Mouse (Mus musculus) stomach, embryonic 15.5 days (tissue): ENCODE measurements around the gene Ints12. TPM values are rescaled to one million over a fixed set of nuclear protein-coding genes. Genes with fewer than 3 reads are reported as not detected.

Experiments used
- ATAC-seq: fragments of 200-750 bp; cut with Nextera tagmentation; 2 replicates; pipeline ENCODE4 v1.8.0; 2017; ENCODE audit warnings: low read depth, moderate number of reproducible peaks, moderate TSS enrichment; ENCODE audit not compliant: insufficient read depth, low FRiP score
- H3K27ac ChIP-seq: fragments of 300-500 bp; sonication (generic); 2 replicates; pipeline ENCODE4 v1.5.1; 2015; ENCODE audit warnings: mild to moderate bottlenecking, inconsistent platforms
- H3K27me3 ChIP-seq: fragments of 300-500 bp; sonication (generic); replicated peaks from 2 replicates; pipeline ENCODE4 v1.6.1; 2015; ENCODE audit warnings: inconsistent platforms
- H3K36me3 ChIP-seq: fragments of 300-500 bp; sonication (generic); 2 replicates; pipeline ENCODE4 v1.6.1; 2015; ENCODE audit warnings: inconsistent platforms
- H3K4me1 ChIP-seq: fragments of 300-500 bp; sonication (generic); 2 replicates; pipeline ENCODE4 v1.6.1; 2015; ENCODE audit warnings: inconsistent platforms
- H3K4me2 ChIP-seq: fragments of 300-500 bp; sonication (generic); 2 replicates; pipeline ENCODE4 v1.6.1; 2015; ENCODE audit warnings: mild to moderate bottlenecking, inconsistent platforms
- H3K4me3 ChIP-seq: fragments of 300-500 bp; sonication (generic); replicated peaks from 2 replicates; pipeline ENCODE4 v1.5.1; 2015; ENCODE audit warnings: inconsistent platforms
- H3K9ac ChIP-seq: fragments of 300-500 bp; sonication (generic); 2 replicates; pipeline ENCODE4 v1.6.1; 2015; ENCODE audit warnings: inconsistent platforms
- H3K9me3 ChIP-seq: fragments of 300-500 bp; sonication (generic); 2 replicates; pipeline ENCODE4 v1.6.1; 2016; ENCODE audit warnings: inconsistent platforms
- WGBS: fragments of 180-500 bp; shearing (Covaris S2); methylation state at CpG from one replicate; pipeline ENCODE4 v1.1.7; 2015; 5-methylcytosine and 5-hydroxymethylcytosine counted together
- polyA plus RNA-seq: library from polyadenylated mRNA; unstranded; fragments of >200 nt; fragmentation: Nextera tagmentation; extraction: Ambion mirVana; gene quantifications from 2 replicates; pipeline ENCODE4 v1.2.1, GENCODE M21; 2015

Ints12 gene
- 20.9 and 24.4 TPM in 2 replicates for polyA plus RNA-seq

- peak within 1 kb of the TSS; percentile 92 for H3K9ac ChIP-seq
- H3K4me2 ChIP-seq = peak within 1 kb of the TSS; percentile 59
- WGBS = under 1% methylated on average over 53 of the region's 53 CpGs
- peak; percentile 97 for ATAC-seq
- no peaks in the 10 kb centered on the region for H3K27me3 ChIP-seq
- peaks cover 3% of the 10 kb centered on the region; the same call in 1 of the 2 replicates for H3K4me1 ChIP-seq
- peak within 1 kb of the TSS; percentile 98 for H3K27ac ChIP-seq
- H3K9me3 ChIP-seq = no peaks in the 10 kb centered on the region
- H3K4me3 ChIP-seq = peak within 1 kb of the TSS; percentile 90
- no peaks in the 10 kb centered on the region for H3K36me3 ChIP-seq
Observed at GRCm38 (mm10) chr3:133091664-133092273, at the start of gene Ints12, which contains the start of gene Gstcd. Ints12 (plus strand) TSS chr3:133091840. Gstcd (minus strand) TSS chr3:133092033.

DNA sequence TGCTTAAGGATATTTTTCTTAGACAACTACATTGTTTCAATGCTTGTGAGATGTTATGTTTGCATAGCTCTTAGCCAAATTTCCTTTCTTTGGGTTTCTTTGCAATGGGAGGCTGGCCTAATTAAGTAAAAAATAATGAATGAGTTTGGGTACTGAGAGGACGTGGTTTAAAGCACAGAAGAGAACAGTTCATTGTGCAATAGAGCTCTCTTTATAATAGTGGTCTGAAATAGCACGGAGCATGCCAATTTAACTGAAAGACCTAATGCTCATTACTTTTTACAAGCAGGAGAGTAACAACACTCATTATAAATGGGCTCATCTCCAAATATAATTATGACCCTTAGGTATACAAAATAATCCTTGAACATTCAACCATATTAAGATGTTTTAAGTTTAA is 39.6 kb upstream of the Ints12 start:
- 83% methylated on average over 2 of the region's 2 CpGs for WGBS

DNA sequence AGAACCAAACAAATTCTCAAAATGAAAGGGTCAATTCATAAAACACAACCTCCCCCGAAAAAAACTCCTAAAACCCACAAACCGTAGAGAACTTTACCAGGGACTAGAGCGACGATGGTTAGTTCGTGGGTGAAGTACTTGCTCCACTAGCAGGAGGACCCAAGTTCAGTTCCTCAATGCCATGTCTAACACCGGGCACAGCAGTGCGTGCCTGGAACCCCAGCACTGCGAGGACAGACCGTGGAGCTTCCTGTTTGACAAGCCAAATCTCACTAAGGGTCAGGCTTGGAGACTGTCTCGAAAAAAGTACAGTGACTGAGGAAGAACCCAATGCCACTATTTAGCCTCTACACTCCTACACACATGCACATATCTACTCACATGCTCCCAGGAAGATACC is 16.1 kb upstream of the Ints12 start:
- no peak for ATAC-seq
- Histone ChIP-seq H3K9me3 (no peaks in the 10 kb centered on the region), H3K27ac (no peak overlapping the region), H3K27me3 (no peaks in the 10 kb centered on the region), H3K4me1 (no peaks in the 10 kb centered on the region), H3K36me3 (peaks cover 4% of the 10 kb centered on the region; the same call in 1 of the 2 replicates), H3K4me2 (no peak overlapping the region), H3K9ac (no peak overlapping the region), H3K4me3 (no peak overlapping the region)
- 85% methylated on average over 10 of the region's 10 CpGs for WGBS

More for the DNA sequence above, 39.6 kb upstream of the Ints12 start:
- Histone ChIP-seq H3K27ac (no peak overlapping the region), H3K9ac (no peak overlapping the region), H3K27me3 (no peaks in the 10 kb centered on the region), H3K9me3 (no peaks in the 10 kb centered on the region), H3K4me3 (no peak overlapping the region), H3K36me3 (no peaks in the 10 kb centered on the region), H3K4me1 (no peaks in the 10 kb centered on the region), H3K4me2 (no peak overlapping the region)
- ATAC-seq = no peak

DNA sequence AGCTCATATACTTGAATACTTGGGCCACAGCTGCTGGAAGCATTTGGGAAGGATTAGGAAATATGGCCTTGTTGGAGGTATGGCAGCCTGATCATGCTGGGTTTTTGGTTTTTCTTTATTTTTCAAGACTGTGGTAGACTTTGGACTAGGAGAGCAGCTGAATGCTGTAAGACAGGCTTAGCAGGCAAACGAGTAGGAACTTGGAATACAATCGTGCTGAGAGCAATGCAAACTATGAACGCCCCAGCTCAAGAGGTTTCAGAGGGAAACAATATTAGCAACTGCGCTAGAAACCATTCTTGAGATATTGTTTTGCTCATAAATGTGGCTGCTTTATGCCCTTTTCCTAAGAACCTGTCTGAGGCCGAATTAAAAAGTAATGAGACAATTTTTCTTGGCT is 8.9 kb upstream of the Ints12 start:
- no peak overlapping the region for H3K27ac ChIP-seq
- no peak overlapping the region for H3K4me3 ChIP-seq
- ATAC-seq = no peak
- peaks cover 21% of the 10 kb centered on the region; the same call in 1 of the 2 replicates for H3K36me3 ChIP-seq
- no peak overlapping the region for H3K9ac ChIP-seq
- no peaks in the 10 kb centered on the region for H3K27me3 ChIP-seq
- WGBS = 93% methylated on average over 5 of the region's 5 CpGs
- no peak overlapping the region for H3K4me2 ChIP-seq
- H3K4me1 ChIP-seq = no peaks in the 10 kb centered on the region
- no peaks in the 10 kb centered on the region for H3K9me3 ChIP-seq

DNA sequence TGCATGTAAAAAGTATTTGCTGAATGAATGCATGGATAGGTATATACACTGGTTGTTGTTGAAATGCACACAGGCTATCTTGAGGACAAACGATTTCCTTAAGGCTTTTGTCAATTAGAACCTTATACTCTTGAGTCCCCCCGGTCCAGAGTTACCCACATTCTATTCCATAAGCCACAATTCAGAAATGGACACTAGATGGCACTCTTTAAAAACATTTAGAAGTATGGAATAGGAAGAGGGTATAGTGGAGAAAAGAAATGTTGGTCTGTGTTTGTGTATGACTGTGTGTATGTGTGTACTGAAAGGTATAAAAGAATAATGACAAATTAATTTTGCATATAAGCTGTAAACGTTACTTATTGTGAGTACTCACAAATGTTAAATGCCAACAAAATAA is 5.8 kb upstream of the Ints12 start:
- ATAC-seq = 0 out of 2 replicates have a peak, but pooled peaks have one; percentile 47
- no peak overlapping the region for H3K27ac ChIP-seq
- no peaks in the 10 kb centered on the region for H3K9me3 ChIP-seq
- peaks cover 17% of the 10 kb centered on the region; the same call in 1 of the 2 replicates for H3K36me3 ChIP-seq
- no peaks in the 10 kb centered on the region for H3K4me1 ChIP-seq
- no peak overlapping the region for H3K4me3 ChIP-seq
- H3K4me2 ChIP-seq = no peak overlapping the region
- no peak overlapping the region for H3K9ac ChIP-seq
- WGBS = 54% methylated on average over 3 of the region's 3 CpGs
- H3K27me3 ChIP-seq = no peaks in the 10 kb centered on the region

DNA sequence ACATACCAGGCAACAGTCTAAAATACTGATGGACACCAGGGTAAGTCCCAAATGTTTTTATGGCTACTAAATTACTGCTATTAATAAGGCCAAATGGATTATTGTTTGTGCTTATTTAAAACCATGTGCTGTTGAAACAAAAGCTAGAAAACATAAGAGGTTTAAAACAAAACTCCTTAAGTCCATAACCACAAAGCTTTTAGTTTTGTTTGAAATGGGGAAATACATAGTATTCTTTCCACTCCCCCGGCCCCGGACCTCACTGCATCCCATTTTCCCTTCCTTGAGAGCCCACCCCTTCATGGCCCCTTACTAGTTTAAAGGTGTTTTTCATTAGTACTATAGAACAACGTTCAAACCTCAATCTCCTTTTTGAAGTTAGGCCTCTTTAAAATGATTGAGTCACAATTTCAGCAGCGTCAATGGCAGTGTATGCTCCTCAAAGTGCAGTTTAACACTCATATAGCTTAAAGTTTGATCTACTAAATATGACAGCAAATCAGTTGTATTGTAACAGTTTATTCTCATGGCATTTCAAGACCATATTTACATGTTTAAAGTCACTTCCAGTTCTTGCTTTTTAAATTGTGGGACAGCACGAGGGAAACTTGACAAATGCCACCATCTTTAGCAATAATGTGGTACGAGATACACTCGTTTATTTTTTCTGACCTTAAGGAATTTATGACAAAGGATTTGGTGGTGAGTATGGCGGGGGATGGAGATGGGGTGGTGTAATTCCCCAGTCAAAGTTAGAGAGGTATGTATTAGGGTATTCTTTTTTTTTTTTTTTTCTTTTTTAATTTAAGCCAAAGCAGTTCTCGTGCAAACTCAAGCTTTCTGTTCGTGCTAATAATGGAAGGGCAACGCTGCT is 1.2 kb upstream of the Ints12 start:
- no peak for ATAC-seq
- 4% methylated on average over 11 of the region's 11 CpGs for WGBS
- peak overlapping the region; percentile 98 for H3K27ac ChIP-seq

DNA sequence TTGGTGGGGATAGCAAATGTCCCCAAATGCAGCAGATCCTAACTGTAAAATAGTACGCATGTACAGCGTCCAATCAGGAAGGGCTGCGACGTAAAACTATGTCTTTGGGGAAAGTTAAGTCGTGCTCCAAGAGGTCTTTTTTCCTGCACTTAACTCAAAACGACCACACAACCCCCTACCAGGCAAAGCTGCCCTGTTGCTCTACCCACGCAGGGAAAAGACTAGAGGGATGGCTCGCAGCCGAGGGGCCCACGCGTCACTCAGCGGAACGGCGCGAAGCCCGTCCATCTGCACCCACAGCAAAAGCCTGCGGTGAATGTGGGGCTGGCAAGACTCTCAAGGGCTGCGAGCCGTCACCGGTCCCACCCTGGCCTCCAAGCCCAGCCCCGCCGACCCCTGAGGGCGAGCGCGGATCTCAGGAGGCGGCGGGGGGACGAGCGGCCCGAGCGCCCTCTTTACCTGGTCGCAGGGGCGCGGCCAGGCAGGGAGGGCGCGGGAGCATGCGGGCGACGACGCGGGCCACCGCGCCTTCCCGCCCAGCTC is 448 bp upstream of the Ints12 start:
- peak; percentile 81 for ATAC-seq
- H3K27me3 ChIP-seq = no peaks in the 10 kb centered on the region
- peak overlapping the region; percentile 90 for H3K4me3 ChIP-seq
- 1% methylated on average over 44 of the region's 44 CpGs for WGBS
- H3K27ac ChIP-seq = peak overlapping the region; percentile 98
- H3K9ac ChIP-seq = peak overlapping the region; percentile 92
- H3K9me3 ChIP-seq = no peaks in the 10 kb centered on the region
- H3K4me1 ChIP-seq = peaks cover 3% of the 10 kb centered on the region; the same call in 1 of the 2 replicates
- H3K4me2 ChIP-seq = peak overlapping the region; percentile 59
- H3K36me3 ChIP-seq = no peaks in the 10 kb centered on the region

More for the DNA sequence above, 1.2 kb upstream of the Ints12 start:
- no peaks in the 10 kb centered on the region for H3K9me3 ChIP-seq
- peaks cover 3% of the 10 kb centered on the region; the same call in 1 of the 2 replicates for H3K4me1 ChIP-seq
- H3K36me3 ChIP-seq = no peaks in the 10 kb centered on the region
- peak overlapping the region; percentile 59 for H3K4me2 ChIP-seq
- no peaks in the 10 kb centered on the region for H3K27me3 ChIP-seq
- peak overlapping the region; percentile 90 for H3K4me3 ChIP-seq
- H3K9ac ChIP-seq = peak overlapping the region; percentile 92

GRCm38 (mm10) chr3:133092274-133092853 is 724 bp downstream of the Ints12 start:
- no peak for ATAC-seq
- 0% methylated on average over 7 of the region's 7 CpGs for WGBS
- peaks cover 3% of the 10 kb centered on the region; the same call in 1 of the 2 replicates for H3K4me1 ChIP-seq
- peak overlapping the region; percentile 55 for H3K4me2 ChIP-seq
- no peaks in the 10 kb centered on the region for H3K9me3 ChIP-seq
- no peaks in the 10 kb centered on the region for H3K27me3 ChIP-seq
- H3K36me3 ChIP-seq = no peaks in the 10 kb centered on the region
- peak overlapping the region; percentile 98 for H3K27ac ChIP-seq
- peak overlapping the region; percentile 84 for H3K9ac ChIP-seq
- H3K4me3 ChIP-seq = peak overlapping the region; percentile 90

DNA sequence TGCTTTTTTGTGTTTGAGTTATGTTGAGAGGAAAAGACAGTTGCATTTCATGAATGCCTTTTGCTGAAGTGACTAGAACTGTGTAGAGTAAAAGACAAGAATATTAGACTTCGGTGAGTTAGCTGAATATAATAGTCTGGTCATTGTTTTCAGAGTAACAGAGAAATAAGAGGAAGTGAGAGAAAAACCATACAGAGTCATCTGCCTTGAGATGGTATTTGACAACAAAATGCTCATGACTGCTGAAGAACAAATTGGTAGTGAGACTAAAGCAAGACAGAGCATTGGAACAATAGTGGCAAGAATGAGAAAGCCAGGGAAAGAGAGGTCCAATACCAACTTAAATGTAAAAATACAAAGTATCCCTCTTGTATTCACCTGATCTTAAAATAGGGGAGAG is 1.3 kb downstream of the Ints12 start:
- WGBS = 76% methylated on average over 1 of the region's 1 CpGs
- Histone ChIP-seq H3K36me3 (no peaks in the 10 kb centered on the region), H3K4me2 (peak overlapping the region; percentile 55), H3K9me3 (no peaks in the 10 kb centered on the region), H3K9ac (peak overlapping the region; percentile 84; the same call in 1 of the 2 replicates), H3K4me1 (peaks cover 3% of the 10 kb centered on the region; the same call in 1 of the 2 replicates), H3K27me3 (no peaks in the 10 kb centered on the region), H3K4me3 (peak overlapping the region; percentile 90; the same call in 1 of the 2 replicates), H3K27ac (no peak overlapping the region)
- ATAC-seq = no peak

GRCm38 (mm10) chr3:133094305-133094704 is 2.7 kb downstream of the Ints12 start:
- H3K4me1 ChIP-seq = peaks cover 3% of the 10 kb centered on the region; the same call in 1 of the 2 replicates
- no peak overlapping the region for H3K4me3 ChIP-seq
- H3K27me3 ChIP-seq = no peaks in the 10 kb centered on the region
- WGBS = 25% methylated on average over 1 of the region's 1 CpGs
- no peaks in the 10 kb centered on the region for H3K9me3 ChIP-seq
- no peak for ATAC-seq
- H3K27ac ChIP-seq = no peak overlapping the region
- H3K4me2 ChIP-seq = no peak overlapping the region
- H3K9ac ChIP-seq = no peak overlapping the region
- 0 out of 2 replicates have a peak, but pooled peaks cover 6% of the 10 kb centered on the region for H3K36me3 ChIP-seq

DNA sequence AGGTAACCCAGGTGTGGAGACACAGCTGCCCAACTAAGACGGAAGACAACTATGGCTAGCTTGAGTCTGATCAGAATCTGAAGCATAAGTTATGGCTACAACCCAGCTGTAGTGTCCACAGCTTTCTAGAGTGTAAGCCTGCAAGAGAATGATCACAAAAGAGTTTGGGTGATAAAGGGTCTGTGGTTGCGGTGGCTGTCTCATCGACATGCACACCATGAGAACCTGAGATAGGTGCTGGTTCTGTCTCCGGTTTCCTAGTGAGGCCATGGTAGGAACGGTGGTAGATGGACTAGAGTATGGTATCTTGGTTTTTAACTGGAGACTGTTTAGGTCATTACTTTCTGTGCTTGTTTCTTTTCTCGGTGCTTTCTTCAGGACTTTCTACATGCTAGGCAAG is 6.3 kb downstream of the Ints12 start:
- WGBS = 91% methylated on average over 6 of the region's 6 CpGs
- no peak for ATAC-seq
- no peak overlapping the region for H3K4me3 ChIP-seq

More for the DNA sequence above, 6.3 kb downstream of the Ints12 start:
- H3K4me1 ChIP-seq = peaks cover 3% of the 10 kb centered on the region; the same call in 1 of the 2 replicates
- no peak overlapping the region for H3K4me2 ChIP-seq
- no peak overlapping the region for H3K9ac ChIP-seq
- no peaks in the 10 kb centered on the region for H3K27me3 ChIP-seq
- no peaks in the 10 kb centered on the region for H3K9me3 ChIP-seq
- H3K36me3 ChIP-seq = peaks cover 15% of the 10 kb centered on the region; the same call in 1 of the 2 replicates
- H3K27ac ChIP-seq = no peak overlapping the region
